Mouse (Mus musculus) right cerebral cortex, postnatal 4 days (tissue): ENCODE results near the gene Kcnj4.
A peak's percentile ranks its signal among the peaks of the same experiment; 100 is the strongest.

ENCODE experiments used
- DNase-seq: peaks from one replicate; pipeline ENCODE4 v3.0.0-alpha.2; 2022

The Kcnj4 gene

DNA sequence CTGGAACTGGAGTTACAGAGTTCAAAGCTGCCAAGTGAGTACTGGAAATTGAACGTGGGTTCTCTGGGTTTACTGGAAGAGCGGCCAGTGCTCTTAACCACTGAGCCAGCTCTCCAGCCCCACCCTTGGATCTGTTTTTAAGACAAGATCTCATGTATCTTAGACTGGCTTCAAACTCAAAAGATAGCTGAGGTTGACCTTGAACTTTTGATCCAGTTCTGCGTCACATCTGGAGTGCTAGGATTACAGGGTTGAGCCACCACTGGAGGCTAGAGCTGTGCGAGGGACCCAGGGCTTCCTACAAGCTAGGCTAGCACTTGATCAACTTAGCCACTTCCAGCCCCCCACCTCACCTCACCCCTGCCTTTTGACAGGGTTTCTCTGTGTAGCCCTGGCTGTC is 51.2 kb downstream of the Kcnj4 start:
- no peak for DNase-seq

DNA sequence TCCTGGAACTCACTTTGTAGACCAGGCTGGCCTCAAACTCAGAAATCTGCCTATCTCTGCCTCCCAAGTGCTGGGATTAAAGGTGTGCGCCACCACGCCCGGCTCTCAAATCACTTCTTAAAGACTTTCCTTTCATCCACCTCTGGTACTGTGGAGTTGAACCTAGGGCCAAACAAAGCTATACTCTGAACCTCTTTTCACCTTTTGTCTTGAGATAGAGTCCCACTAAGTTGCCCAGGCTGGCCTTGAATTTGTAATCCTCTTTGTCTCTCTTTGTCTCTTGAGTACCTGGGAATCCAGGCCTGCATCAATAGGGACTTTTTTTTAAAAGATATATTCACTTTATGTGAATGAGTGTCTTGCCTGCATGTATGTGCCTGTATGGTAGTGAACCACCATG is 57.0 kb downstream of the Kcnj4 start:
- no peak for DNase-seq

DNA sequence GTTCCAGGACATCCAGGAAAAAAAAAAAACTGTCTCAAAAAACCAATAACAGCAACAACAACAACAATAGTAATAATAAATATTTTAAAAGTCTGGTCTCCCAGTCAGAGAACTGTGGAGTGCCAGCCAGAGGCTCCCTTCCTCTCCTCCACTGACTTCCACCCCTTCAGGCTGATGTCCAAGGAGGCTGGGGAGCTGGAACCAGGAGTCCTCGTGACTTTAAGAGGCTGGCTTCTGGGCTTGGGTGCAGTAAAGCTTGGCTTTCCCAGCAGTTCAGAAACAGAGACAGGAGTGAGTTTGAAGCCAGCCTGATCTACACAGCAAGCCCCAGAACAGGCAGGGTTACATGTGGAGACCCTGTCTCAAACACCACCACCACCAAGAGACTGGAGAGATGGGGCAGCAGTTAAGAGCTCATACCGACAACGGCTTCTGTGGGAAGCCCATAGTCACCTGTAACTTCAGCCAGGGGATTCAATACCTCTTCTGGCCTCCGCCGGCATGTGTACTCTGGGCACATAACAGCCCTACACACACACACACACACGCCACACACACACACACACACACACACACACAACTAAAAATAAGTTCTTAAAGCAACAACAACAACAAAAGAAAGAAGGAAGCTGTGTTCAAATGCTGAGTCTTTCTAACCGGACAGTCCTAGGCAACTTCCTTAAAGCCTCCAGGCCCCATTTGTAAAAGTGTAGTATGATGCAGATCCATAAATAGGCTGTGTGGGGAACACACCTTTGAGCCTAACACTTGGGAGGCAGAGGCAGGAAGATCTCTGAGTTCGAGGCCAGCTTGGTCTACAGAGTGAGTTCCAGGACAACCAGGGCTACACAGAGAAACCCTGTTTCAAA is 59.0 kb downstream of the Kcnj4 start:
- no peak for DNase-seq

DNA sequence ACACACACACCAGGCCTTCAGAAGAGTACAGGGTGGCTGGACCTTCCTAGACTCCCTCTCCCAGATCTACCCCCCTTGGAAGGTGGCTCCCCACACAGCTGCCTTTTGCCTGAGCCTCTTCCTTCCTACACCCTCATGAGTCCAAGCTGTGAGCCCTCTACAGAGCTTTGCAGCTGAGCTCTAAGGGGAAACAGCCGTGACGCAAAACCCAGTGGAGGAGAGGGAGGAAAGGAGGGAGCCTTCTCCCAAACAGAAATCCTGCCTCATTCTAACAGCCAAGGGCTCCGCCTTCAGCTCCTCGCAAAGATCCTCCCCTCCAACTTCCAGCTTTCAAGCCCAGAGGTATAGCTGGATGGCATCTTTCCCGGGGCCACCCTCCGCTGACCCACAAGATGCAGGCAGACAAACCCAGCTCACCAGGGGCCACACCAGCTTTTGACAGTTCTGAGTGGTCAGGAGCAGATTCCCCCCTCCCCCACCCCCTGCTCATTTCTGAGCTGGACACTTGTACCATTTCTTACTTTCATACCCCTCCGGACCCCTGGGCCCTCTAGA is 61.1 kb downstream of the Kcnj4 start:
- DNase-seq: no peak

- DNase-seq: no peak
Measured at GRCm38 (mm10) chr15:79442961-79443518, 62.0 kb downstream of the Kcnj4 start.

DNA sequence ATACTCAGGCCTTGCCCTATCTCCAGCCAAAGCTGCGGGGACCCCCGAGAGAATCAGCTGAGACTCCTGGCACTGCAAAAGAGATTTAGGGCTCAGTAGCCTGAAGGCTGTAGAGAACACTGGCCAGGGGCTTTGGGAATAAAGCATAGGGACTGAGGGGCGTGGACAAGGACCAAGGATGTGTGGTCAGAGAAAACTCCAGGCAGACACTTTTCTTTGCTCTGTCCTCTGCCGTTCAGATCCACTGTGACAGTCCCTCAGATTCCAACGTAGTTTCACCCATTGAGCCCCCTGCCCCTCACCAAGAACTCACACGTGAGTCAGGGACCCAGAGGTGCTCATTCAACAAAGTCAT is 62.8 kb downstream of the Kcnj4 start:
- no peak for DNase-seq

DNA sequence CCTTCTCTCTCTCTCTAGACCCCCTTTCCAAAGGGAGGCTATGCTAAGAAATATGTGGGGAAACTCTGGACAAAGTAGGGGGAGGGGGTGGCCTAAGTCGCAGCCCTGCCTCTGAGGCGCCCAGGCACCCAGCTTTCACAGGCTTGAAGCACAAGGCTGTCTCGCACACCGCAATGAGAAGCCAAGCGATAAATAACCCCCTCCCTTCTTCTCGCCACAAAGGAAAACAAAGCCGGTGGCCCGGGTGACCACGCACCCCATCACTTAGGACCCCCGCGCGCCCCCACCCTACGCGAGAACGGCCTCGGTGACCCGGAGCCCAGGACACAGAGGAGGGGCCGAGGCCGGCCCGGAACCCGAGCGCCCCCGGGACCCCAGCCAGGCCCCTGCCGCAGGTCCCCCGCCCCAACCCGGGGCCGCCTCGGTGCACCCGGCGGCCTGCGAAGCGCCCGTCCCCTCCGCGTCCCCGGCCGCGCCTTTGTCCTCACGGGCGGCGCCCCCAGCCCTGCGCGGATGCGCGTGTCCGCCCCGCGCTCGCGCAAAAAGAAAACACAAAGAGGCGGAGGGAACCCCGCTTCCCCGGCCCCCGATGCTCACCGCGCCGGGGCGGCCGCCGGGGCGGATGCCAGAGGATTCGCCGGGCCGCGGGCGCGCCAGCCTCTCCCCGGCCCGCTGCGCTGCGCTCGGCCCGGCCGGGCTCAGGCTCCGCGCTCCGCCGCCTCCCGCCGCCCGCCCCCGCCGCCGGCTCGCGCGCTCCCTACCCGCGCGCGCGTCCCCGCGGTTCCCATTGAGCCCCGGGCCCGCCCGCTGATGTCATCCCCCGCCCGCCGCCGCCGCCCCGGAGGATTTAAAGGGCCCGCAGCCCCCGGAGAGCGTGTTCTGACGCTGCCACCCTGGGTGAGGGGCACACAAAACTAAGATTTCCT is 63.4 kb downstream of the Kcnj4 start:
- peak; percentile 90 for DNase-seq

- no peak for DNase-seq
Measured at GRCm38 (mm10) chr15:79440651-79441330, 64.2 kb downstream of the Kcnj4 start.

- peak; percentile 67 for DNase-seq
Measured at GRCm38 (mm10) chr15:79440223-79440622, 64.8 kb downstream of the Kcnj4 start.

DNA sequence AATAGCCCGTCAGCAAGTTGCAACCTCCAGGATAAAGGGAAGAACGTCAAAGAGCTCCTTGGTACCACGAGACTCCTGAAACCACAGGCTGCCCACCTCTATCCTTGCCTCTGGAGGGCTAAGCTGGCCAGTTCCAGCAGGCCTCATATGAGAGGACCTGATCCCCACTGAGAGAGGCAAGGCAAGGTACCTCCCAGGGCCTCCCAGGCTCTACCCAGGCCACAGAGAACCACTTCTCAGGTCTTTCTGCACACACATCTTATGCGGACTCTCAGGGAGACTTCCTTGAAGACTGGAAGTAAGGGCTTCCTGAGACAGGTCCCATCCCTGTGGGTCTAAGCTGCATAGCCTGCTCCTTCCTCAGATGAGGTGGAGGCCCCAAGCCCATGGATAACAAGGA is 65.7 kb downstream of the Kcnj4 start:
- DNase-seq: no peak

- no peak for DNase-seq
Measured at GRCm38 (mm10) chr15:79438816-79439215, 66.2 kb downstream of the Kcnj4 start.

GRCm38 (mm10) chr15:79438209-79438810 is 66.7 kb downstream of the Kcnj4 start:
- no peak for DNase-seq

GRCm38 (mm10) chr15:79437541-79438208 is 67.4 kb downstream of the Kcnj4 start:
- DNase-seq: no peak

DNA sequence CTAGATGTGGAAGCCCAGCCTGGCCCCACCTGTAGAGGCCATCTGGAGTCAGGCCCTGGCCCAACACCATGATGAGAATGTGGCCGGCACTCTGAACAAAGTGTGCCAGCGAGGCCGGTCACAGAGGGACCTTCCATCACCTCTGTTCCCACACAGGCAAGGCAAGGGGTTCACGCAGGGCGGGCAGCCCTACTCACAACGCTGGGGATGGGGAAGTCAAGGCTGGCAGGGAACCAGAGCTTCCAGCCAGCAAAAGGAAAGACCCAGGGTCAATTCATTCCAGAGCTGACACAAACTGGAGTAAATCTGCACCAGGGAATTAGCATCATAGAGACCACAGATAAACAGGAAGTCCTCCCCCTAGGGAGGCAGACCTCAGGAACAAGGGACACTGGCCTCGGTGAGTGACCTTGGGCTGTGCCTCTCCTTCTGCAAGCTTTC is 68.5 kb downstream of the Kcnj4 start:
- no peak for DNase-seq

DNA sequence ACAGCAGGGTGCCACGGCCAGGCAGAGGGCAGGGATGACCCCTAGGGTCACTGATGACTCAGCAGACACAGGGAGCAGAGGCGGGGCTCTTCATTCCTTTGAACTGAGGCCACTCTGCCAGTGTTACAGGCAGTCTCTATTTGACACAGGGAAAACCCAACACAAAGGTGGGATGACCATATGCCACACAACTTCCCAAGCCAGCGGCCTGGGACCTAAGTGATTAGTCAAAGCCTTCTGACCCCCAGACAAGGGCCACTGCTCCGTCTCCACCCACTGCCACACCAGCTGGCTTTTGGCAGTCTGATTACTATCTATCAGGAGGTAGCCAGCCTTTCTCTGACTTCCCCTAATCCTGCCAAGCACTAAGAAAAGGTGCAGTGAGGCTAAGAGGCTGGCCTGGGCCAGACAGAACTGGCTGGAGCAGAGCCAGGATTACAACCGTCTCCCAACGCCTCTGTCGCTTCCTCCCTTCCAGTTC is 69.8 kb downstream of the Kcnj4 start:
- no peak for DNase-seq
